Mouse (Mus musculus): Measurements from ENCODE around the gene Itprid1. TPM values are rescaled to one million over a fixed set of nuclear protein-coding genes. Genes with fewer than 3 reads are reported as not detected.

The Itprid1 gene
- not detected for total RNA-seq (2021)
- long read RNA-seq, experiment 1, result 0 reads
- long read RNA-seq, experiment 2, result 0 reads

- no peak for DNase-seq
- Histone ChIP-seq H3K4me3 (no peak within 1 kb of the TSS), H3K27ac (no peak within 1 kb of the TSS)
- no peak for TF ChIP-seq CTCF (IDR thresholded peaks at IDR 0.05)
- intact Hi-C loops (cut with DNase I), result no loop called here
Observed at GRCm38 (mm10) chr6:55836650-55837320, at the start of gene Itprid1. Gene Itprid1, plus strand, starts transcription at chr6:55836895.

DNA sequence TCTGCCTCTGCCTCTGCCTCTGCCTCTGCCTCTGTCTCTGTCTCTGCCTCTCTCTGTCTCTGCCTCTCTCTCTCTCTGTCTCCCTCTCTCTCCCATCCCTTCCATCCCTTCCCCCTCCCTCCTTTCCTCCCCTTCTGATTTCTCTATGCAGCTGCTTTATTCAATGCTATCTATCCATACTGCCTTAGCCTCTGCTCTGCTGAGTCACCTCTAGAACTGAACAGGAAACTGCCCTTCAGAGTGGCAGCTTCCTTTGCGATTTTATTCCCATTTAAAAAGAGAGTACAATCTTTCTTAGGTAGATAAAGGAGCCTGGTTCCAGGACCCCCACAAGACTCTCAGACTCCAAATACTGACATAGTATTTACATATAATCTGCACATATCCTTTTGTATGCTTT is 47.1 kb upstream of the Itprid1 start:
- intact Hi-C loops (cut with DNase I), result no loop called here
- no peak overlapping the region for H3K4me3 ChIP-seq
- TF ChIP-seq CTCF (IDR thresholded peaks at IDR 0.05), result no peak
- DNase-seq, result no peak
- no peak overlapping the region for H3K27ac ChIP-seq

GRCm38 (mm10) chr6:55791852-55792496 is 44.7 kb upstream of the Itprid1 start:
- H3K4me3 ChIP-seq, result no peak overlapping the region
- no peak for TF ChIP-seq CTCF (IDR thresholded peaks at IDR 0.05)

GRCm38 (mm10) chr6:55792536-55792935 is 44.2 kb upstream of the Itprid1 start:
- no peak for DNase-seq
- TF ChIP-seq CTCF (IDR thresholded peaks at IDR 0.05), result no peak
- intact Hi-C loops (cut with DNase I), result no loop called here
- no peak overlapping the region for H3K4me3 ChIP-seq
- no peak overlapping the region for H3K27ac ChIP-seq

More at GRCm38 (mm10) chr6:55791852-55792496, 44.7 kb upstream of the Itprid1 start:
- H3K27ac ChIP-seq, result peak overlapping the region; percentile 12; the same call in 1 of the 2 replicates
- no peak for DNase-seq
- intact Hi-C loops (cut with DNase I), result no loop called here

DNA sequence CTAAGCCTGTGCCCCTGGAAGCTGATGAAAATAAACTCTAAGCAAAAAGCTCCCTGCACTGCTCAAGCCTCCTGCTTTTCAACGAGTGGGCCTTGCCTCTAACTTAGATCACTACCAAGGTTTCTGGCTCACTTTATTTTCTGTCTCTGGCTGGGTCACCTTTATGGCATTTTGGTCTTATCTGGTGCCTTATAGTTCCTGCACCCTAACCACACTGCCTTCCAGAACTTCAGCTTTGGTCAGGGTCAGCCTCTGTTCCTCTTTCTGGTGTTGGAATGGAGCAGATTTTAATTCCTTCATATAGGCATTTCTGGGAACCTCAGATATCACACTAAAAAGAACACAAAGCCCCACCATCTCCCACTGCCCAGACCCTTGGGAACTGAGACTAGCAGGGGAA is 34.0 kb upstream of the Itprid1 start:
- no peak for DNase-seq
- Histone ChIP-seq H3K27ac (no peak overlapping the region), H3K4me3 (no peak overlapping the region)
- intact Hi-C loops (cut with DNase I), result no loop called here
- TF ChIP-seq CTCF (IDR thresholded peaks at IDR 0.05), result no peak

DNA sequence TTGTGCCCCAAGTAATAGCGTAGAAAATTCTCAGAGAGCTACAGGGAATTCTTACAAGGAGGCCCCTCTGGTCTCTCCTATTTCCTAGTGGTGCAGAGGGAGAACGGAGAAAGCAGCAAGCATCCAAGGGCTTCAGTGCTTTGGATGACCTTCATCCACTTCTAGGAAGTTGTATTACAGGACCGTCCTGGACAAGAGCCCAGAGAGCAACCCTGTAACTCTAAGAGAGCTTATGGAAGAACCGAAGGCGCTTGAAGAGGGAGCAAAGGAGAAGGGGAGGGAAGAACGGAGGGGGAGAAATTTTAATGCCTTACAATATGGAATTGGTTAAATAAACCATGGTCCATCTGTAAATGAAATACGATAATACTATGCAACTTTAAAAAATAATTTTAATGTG is 33.3 kb upstream of the Itprid1 start:
- Histone ChIP-seq H3K4me3 (no peak overlapping the region), H3K27ac (no peak overlapping the region)
- no peak for TF ChIP-seq CTCF (IDR thresholded peaks at IDR 0.05)
- intact Hi-C loops (cut with DNase I), result no loop called here
- no peak for DNase-seq

GRCm38 (mm10) chr6:55803991-55804680 is 32.6 kb upstream of the Itprid1 start:
- no peak for DNase-seq
- no peak overlapping the region for H3K27ac ChIP-seq
- intact Hi-C loops (cut with DNase I), result no loop called here
- H3K4me3 ChIP-seq, result no peak overlapping the region
- TF ChIP-seq CTCF (IDR thresholded peaks at IDR 0.05), result peak; percentile 43

DNA sequence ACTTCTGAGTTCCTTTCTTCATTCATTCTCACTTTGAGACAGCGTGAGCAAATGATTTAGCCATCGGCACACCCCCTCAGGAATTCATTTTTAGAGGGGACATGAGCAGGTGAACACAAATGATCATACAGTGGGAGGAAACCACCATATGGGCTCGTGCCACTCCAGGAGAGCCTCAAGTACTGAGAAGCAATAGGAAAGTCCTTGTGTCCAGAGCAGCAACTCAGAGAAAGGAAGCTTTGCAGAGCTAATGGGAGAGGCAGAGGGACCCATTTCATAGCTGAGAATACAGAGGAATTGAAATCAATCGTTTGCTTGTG is 32.1 kb upstream of the Itprid1 start:
- intact Hi-C loops (cut with DNase I), result no loop called here
- Histone ChIP-seq H3K27ac (no peak overlapping the region), H3K4me3 (no peak overlapping the region)

DNA sequence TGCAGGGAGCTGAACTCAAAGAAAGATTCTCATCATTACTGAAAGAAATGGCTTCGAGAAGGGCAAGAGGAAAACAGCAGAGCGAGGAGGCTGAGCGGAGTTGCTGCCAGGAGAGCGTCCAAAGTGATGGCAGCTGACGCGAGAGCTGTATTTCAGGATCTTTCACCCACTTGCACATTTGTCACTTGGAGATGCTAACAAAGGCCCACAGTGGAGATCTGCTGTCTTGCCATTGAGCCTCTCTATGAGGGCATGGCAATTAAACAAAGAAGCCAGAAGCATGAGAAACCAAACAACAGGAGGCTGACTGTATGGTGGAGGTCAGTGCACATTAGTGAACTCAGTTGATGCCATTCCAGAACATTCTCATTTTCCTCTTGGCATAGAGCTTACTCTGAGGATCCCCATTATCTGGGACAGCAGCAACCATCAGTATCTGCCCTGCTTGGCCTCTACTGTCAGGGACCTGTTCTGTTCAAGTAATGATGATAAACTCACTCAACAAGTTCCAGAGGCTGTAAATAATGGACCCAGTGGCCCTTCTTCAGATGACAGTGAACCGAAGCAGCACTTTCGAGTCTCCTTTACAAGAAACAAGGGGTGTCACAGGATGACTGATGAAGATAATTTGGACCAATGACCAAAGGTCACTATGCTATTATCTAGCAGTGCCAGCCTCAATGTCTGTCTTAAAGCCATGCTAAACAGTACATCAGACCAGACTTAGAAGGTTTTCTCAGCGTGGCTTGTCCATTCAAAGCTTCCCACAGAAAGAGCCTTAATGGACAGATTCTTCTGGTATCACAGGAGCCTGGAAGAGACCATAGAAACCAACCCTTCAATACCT is 31.2 kb upstream of the Itprid1 start:
- H3K27ac ChIP-seq, result no peak overlapping the region
- no peak for DNase-seq
- H3K4me3 ChIP-seq, result no peak overlapping the region
- intact Hi-C loops (cut with DNase I), result no loop called here
- no peak for TF ChIP-seq CTCF (IDR thresholded peaks at IDR 0.05)

More for the DNA sequence above, 32.1 kb upstream of the Itprid1 start:
- TF ChIP-seq CTCF (IDR thresholded peaks at IDR 0.05), result no peak
- DNase-seq, result no peak

GRCm38 (mm10) chr6:55806537-55806936 is 30.2 kb upstream of the Itprid1 start:
- DNase-seq, result no peak
- Histone ChIP-seq H3K27ac (no peak overlapping the region), H3K4me3 (no peak overlapping the region)
- intact Hi-C loops (cut with DNase I), result no loop called here
- TF ChIP-seq CTCF (IDR thresholded peaks at IDR 0.05), result no peak

DNA sequence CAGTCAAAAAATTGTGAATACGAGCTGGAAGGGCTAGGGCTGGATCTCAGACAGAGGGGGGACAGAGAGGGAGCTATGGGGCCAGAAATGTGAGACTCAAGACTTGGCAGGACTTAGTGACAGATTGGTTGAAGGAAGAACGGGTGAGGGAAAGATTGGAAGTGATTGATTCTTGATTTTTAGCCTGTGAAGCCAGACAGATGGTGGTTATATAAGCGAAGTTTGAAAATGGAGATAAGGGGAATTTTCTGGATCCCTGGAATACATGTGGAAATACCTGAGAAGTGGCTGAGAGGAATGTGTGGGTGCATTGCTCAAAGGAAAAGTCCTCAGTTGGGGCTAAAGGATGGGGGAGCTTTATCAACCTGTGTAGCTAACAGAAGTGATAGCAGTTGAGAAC is 28.0 kb upstream of the Itprid1 start:
- no peak overlapping the region for H3K4me3 ChIP-seq
- no peak for TF ChIP-seq CTCF (IDR thresholded peaks at IDR 0.05)
- H3K27ac ChIP-seq, result no peak overlapping the region
- intact Hi-C loops (cut with DNase I), result no loop called here
- no peak for DNase-seq

- intact Hi-C loops (cut with DNase I), result loop anchor here (5.0 kb wide), 1 partner anchor 294 kb away; no protein-coding TSS in a partner anchor
- no peak for TF ChIP-seq CTCF (IDR thresholded peaks at IDR 0.05)
- H3K4me3 ChIP-seq, result no peak overlapping the region
- H3K27ac ChIP-seq, result no peak overlapping the region
- DNase-seq, result no peak
Observed at GRCm38 (mm10) chr6:55811153-55811552, 25.5 kb upstream of the Itprid1 start.
